Mouse (Mus musculus) Muller cell, postnatal 12 days (primary cell): Measurements from ENCODE around the gene Hnrnpa3.
"Not testable (repeated sequence)": the region's sequence is repeated elsewhere in the genome, so short reads cannot be mapped to it uniquely, and the experiment has no call there.

Experiments used
- DNase-seq: peaks from one replicate; pipeline ENCODE4 v3.0.0-alpha.2; 2015; ENCODE audit errors: inconsistent ontology term

Hnrnpa3 gene

DNA sequence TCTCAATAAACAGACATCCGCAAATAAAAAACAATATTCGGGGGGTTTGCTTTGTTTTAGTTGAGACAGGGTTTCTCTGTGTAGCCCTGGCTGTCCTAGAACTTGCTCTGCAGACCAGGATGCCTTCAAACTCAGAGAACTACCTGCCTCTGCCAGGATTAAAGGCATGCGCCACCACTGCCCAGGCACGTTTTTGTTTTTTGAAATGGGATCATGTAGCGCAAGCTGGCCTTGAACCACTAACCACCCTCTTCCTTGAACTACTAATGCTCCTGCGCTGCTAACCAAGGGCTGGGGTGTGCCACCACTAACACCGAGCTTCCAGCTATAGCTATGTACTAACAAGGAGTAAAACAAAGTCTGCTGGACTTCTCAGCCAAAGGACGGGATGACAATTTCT, 20.9 kb downstream of the Hnrnpa3 start:
- DNase-seq: no peak

DNA sequence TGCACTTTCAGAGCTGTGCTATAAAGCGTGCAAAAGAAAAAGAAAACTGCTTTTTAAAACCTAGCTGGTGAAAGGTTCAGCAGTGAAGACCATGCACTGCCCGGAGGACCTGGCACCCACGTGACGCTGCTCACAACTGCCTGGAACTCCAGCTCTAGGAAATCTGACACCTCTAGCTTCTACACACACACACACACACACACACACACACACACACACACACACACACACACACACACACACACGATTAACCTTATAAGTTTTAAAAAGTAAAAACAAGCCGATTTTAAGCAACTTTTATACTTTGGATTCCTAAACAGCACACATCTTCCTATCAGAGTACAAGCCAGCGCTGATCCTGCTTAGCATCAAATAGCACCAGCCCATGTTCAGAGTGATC, 22.4 kb downstream of the Hnrnpa3 start:
- DNase-seq: no peak

DNA sequence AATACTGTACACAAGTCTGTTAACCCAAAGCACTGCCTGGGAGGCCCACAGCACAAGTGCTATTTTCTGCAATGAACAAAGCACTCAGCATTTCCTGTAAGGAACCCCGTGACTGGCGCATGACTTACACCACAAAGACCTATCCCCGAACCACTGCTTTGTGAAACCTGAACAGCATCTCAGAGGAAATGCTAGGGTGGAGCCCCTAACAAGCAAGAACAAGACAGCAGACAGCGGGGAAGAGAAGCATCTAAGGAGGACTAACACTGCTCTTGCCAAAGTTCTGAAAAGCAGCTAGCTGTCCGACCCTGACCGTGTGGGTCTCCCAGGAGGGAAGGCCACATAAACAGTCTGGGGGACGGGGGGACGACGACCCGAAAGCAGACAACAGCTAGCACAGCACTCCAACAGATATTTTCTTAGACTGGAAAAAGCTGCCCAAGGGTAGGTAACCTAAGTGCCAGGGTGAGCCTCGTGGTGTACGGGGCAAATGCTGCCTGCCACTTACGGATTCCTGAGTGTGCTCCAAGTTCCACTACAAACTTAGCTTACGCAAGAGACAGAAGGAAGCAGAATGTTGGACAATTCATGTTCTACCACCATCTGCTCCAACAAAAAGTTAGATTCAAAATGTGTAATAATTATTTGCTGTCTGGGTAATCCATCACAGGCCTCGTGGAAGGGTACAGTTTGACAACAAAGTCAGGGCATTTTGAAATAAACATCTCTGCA, 24.1 kb downstream of the Hnrnpa3 start:
- no peak for DNase-seq

DNA sequence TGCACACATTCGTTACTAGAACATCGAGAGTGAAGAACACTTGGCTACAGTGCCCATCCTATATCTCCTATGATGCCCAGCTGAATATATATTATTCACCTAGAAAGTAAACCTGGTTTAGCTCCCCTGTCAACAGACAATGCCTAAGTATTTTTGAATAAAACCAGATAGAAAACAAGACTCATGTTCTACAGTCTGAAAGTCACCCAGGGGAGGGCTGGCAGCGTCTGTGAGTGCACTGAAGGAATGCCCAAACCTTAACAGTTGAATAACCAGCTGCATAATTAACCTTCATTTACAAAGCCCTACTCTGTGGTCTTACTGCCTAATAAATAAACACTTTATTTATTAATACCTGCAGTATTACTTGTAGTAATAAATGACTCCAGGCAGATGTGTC, 25.5 kb downstream of the Hnrnpa3 start:
- peak; percentile 48 for DNase-seq

DNA sequence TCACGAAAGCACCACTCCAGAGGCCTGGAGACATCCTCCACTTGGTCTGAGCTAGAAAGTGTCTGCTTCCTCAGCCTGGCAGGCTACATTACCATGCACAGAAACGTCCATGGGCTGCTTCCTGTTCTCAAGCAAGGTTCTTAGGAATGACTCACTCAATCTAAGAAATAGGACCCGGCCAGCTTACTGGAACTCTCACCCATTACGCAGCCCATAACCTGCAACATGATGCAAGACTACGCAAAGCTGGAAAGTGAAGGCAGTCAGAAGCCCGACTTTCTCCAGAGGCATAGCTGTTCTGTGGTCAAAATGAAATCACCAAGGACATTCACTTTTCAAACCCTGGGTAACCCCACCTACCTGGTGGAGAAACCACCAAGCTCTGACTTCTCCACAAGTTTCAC, 26.4 kb downstream of the Hnrnpa3 start:
- DNase-seq: no peak

DNA sequence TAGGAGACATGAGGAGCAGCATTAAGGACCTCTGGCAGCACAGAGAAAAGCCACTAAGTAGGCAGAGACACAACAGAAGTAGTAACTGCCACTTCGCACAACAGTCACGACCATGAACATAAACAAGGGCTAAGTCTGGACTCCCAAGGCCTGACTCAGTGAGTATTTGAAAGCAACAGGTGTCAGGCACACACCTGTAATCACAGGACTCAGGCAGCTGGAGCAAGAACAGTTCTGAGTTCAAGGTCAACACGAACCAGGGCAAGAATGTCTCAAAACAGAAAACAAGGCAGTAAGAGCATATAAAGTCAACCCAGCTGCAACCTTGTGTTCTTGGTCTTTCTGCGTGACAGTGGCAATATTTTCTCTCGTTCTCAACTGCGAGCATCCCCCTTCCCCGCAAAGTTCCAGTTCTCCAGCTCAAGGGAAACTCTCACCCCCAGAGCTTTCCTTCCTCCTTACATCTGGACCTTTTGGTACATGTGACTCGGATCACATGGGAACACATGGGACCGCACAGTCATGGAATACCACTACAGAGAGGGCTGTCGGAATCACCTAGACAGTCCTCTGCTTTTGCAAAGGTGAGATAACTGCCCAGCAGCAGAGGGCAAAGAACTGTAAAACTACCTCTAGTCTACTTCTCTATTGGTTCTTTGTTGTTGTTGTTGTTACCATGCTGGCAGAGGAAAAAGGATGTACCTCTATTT, 28.1 kb downstream of the Hnrnpa3 start:
- no peak for DNase-seq

DNA sequence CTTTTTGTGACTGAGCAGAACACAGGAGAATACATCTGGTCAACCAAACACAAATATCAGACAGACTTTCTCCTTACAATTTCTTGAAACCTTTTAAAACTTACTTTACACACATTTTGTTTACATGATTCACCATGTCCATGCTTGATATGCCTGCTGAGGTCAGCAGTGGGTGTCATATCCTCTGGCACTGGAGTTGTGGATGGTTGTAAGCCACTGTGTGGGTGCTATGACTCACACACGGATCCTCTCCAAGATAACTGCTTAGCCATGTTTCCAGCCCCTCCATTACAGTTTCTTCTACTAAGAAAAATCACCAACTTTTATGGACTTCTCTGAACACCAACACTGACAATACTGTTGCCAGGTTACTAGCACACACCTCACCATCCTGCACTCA, 29.8 kb downstream of the Hnrnpa3 start:
- DNase-seq: no peak

DNA sequence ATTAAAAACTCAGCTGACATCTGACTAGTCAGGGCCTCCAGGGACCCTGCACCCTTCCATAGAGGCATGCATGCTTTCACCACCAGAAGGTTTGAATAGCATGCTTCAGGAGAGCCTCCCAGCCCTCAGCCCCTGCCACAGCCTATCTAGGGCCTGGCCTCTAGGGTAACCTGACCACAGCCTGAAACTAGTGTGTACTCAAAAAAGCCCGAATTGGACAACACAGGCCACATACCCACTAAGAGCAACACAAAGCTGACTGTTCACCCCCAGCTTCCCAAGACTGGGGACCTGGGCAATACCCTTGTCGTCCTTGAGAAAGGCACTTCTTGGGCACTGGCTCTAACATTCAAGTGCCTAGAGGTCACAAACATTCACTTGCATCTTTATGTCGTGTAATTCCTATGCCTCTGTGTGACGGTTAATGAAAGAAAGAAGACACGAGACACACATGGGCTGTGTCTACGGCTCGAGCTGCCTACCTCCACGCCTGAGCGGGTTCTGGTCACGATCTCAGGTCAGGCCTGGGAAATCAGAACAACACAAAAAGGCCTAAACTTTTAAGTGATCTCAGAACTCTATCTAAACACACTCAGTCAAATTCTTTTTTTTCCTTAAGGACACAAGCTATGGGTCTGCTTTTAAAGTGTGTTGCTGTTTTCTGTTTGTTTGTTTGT, 30.6 kb downstream of the Hnrnpa3 start:
- DNase-seq: no peak

DNA sequence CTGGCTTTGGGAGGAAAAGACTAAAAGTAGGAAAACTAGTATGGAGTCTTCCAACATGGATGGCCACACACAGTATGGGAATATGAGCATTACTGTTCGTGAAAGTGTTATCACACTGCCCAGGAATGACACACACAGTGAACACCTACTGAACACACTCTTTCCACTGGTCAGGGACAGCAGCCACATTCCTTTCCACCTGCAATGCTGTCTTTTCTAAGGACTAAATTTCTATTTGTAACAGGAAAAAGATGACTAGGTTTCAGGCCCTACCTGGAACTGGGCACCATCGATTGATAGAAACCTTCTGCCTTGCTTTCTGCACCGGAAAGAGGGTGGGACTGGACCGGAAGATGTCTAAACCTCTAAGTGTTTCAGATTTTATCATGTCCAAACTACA, 31.6 kb downstream of the Hnrnpa3 start:
- no peak for DNase-seq

DNA sequence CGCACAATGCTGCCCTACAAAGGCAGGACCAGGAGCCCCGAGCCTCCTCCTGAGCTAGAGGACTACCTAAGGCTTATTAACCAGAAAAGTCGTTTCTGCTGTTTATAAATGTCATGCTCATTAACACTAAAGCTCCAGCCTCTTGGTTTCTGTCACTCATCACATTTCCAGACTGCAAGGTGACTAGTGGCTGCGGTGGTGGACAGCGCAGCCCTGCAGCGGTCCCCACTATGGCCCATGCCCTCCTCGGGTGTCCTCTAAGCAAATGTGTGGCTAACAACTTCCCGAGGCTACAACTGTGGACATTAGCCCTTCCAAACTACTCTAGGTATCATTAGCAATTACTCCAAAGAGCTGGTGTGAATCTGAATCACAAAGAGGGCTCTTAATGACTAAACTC, 32.3 kb downstream of the Hnrnpa3 start:
- DNase-seq: no peak

DNA sequence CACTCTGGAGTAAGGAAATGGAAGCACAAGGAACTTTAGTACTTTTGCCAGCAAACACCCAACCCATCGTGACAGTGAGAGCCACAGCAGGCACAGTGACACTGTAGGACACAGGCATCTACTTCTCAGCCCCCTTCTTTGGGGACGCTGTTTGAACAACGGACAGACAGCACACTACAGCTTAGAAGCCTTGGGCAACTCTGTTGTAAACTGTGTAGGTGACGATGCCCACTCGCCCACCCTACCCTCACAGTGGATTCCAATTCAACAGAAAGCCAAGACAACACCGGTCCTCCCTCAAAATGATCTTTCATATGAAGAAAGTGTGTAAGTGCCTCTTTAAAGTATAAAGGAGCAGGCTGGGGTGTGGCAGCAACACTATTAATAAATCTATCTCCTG, 33.3 kb downstream of the Hnrnpa3 start:
- DNase-seq: no peak

DNA sequence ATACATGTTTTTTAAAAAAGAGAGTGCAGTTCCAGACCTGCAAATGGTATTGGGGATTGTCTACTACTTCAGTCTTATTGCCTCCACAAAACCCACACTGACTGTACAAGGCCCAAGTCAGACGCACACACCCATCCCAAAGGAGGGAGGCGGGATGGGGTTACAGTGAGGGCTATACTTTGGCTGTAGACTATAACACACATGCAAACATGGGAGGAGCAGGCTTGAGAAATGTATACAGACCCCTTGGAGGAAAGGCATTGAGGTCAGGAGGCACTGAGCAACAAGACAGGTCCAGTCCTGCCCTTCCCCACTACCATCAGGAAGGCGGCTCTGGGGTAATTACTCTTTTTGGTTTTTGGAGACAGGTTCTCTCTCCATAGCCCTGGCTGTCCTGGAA, 35.9 kb downstream of the Hnrnpa3 start:
- not testable (repeated sequence) for DNase-seq

DNA sequence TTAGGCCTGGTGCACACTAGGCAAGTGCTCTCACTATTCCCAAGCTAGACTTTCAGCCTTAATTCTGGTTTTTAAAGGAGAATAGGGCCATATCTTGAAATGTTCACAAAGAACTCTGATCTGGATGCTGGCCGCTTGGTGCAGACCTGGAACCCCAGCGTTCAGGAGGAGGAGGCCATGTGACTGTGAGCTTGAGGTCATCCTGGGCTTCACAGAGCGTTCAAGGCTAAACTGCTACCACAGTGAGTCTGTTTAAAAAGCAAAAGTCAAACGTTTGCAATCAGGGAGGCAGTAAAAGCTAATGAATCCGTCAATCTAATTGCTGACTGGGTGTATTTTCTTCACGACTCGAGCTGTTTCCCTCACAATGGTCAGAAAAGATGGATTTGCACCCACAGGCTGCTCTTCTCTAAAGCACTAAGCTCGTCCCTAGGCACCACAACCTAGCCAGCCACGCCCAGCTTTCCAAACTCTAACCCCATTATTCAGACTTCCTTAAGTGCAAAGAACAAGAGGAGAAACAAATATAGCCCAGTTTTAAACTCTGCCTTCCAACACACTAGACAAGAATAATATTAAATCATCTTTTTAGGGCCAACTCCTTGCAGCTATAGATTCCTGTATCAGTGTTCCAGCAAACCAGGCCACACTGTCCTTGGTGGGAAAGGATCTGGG, 36.8 kb downstream of the Hnrnpa3 start:
- DNase-seq: no peak

DNA sequence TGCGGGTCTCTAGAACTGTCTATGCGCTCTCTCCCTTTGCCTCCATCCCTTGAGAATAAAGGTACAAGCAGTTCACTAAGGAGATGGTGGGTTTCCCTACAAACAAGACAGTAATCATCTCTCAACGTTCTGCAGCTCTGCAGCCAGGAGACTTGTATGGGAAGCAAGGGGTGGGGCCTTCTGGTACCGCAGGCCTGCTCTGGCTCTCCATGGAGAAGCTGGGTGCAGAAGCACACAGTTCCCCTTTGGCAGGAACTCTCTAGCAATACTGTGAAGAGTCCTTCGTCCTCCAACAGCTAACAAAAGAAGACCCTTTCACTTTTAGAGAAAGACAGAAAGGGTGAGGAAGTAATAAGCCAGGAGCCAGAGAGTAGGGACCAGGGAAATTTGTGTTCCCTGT, 37.3 kb downstream of the Hnrnpa3 start:
- no peak for DNase-seq

DNA sequence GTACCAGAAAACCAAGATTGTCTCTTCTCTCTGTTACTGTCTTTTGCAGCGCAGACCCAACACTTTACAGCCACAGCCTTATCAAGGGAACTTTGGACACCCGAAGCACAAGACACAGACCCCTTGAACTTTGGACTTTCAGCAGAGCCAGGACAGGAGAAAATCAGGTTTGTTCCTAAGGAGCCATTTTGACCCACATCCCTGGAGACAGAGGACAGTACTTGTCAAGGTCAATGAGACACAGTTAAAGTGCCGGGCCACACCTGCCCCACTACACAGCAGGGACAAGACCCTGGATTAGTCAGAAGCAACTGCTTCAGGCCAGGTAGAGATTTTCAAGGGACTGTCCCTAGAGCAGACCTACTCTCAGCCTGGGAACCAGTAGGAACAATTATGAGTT, 38.2 kb downstream of the Hnrnpa3 start:
- no peak for DNase-seq

DNA sequence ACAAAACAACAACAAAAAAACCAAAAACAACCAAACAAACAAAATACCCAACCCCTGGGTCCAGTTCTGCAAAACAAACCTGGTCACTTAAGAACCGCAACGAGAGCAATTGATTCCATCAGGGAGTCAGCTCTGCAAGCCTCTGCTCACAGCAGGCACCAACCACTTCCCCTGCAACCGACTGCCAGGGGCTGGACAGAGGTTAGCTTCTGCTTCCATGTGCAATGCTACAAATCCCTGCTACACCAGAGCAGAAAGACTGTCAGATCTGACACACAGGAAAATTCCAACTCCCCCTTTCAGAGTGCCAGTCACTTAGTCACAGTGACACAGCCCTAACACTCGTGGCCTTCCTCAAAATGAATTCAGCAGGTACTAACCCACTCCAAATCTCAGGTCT, 38.9 kb downstream of the Hnrnpa3 start:
- DNase-seq: no peak

DNA sequence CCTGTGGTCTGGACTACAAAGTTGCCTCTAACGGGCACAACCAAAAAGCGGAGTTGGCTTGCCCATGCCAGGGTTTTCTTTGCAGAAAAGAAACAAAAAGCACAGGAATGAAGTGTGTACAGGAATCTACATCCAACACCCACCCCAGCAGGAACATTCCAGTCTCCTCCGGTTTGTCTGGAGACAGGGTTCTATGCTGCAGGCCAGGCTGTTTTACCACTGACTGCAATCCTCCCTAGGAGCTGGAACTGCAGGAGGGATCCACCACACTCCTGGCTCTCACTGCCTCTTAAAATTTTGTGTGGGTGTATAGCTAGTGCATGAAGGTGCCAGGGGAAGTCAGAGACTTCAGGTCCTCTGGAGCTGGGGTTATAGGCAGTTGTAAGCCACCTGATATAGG, 39.8 kb downstream of the Hnrnpa3 start:
- peak; percentile 71 for DNase-seq

DNA sequence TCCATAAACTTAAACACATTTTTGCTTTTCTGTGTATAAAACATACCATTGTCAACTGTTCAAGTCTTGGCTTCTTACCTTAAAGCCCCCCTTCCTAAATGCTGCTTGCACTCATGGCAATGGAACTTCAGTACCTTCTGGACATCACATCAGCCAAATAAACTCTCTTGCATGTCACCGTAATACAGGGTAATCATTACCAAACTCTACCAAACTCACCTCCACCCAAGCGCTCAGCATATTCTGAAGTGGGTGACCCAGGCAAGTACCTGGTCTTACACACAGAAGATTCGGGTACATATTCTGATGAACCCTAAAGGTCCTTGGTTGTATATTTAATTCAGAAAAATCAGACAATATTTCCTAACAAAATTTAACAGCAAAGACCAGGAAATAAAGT, 41.5 kb downstream of the Hnrnpa3 start:
- no peak for DNase-seq

DNA sequence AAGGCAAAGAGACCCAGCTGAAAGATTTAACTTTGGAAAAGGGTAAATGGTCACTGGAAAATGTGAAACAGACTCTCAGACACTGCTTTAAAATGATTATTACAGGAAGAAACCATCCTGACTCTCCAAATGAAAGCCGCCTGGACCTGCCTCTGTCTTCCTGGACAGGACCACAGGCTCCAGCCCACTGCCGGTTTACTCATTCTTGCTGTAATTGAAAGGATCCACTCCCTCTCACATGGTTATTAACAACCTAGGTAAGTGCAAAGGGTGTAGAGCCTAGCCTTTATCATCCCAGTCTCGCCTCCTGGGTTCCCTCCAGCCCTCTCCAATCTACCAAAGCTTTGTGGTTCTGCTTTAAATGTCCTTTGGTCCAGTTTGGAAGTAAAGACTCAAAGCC, 42.1 kb downstream of the Hnrnpa3 start:
- DNase-seq: no peak

DNA sequence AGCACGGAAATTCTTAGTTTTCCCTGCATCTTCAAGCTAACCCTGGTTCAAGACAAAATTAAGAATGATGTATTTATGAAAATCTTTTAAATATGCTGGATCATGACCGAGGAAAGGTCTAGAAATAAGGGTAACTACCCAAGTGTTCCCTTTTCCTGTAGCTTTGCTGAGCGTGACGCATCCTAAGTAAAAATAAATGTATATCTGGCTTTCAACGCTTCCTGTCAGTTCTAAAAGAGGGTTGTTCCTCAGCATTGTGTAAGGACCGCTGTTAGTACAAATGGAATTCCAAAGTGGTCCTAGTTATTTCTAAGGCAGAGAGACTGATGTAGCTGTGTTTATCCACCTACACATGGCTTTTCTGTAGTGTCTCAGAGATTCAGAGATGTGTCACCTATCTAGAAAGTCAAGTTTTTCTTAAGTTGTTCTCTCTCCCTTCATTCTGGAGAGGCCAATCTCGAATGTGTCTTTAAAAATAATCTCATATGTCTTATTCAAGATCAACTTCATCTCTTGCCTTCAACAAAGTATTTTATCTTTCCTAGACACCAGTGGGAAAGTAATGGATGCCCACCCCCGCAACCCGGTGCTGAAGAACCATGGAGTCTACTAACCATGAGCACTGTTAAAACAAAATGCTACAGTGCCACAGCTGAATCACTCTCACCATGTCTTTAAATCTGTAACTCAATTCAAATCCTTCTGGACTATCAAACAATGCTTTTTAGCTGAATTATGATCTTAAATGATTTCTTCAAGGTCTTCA, 42.9 kb downstream of the Hnrnpa3 start:
- no peak for DNase-seq

DNA sequence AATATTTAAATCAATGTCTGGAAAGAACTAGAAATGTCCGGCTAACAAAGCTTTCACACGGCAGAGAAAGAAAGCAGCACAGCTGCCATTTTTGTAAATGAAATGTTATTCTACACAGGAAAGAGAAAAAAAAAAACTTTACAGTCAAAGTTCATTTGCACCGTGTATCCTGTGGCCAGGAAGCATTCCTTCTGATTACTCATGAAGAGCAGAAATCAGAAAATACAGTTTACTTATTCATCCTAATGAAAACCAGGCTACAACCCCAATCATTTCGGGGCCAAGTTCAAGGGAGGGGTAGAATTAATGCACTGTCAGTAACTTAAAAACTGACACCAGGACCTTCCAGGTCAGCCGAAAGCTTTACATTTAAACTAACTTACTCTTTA, 43.5 kb downstream of the Hnrnpa3 start:
- DNase-seq: peak; percentile 60
